Mouse (Mus musculus) stomach, postnatal 0 days (tissue): ENCODE measurements at regions not wholly inside any gene's neighbourhood (a gene's known extent, or its start where the extent isn't known, plus 50 kb on each side); places are given as distances from the start of the nearest gene placed in this dataset.
A peak's percentile ranks its signal among the peaks of the same experiment; 100 is the strongest.

ENCODE experiments used
- ATAC-seq: fragments of 200-750 bp; cut with Nextera tagmentation; 2 replicates; pipeline ENCODE4 v1.8.0; 2017; ENCODE audit not compliant: low FRiP score, low TSS enrichment
- DNase-seq: peaks from one replicate; pipeline ENCODE4 v3.0.0-alpha.2; 2016; ENCODE audit warnings: low spot score
- H3K27ac ChIP-seq: fragments of 300-500 bp; sonication (generic); replicated peaks from 2 replicates; pipeline ENCODE4 v1.5.1; 2014; ENCODE audit warnings: mild to moderate bottlenecking, control low read depth
- H3K27me3 ChIP-seq: fragments of 300-500 bp; sonication (generic); 2 replicates; pipeline ENCODE4 v1.6.1; 2014; ENCODE audit warnings: low read length; ENCODE audit not compliant: control insufficient read depth, insufficient read depth
- H3K36me3 ChIP-seq: fragments of 300-500 bp; sonication (generic); 2 replicates; pipeline ENCODE4 v1.6.1; 2014; ENCODE audit warnings: low read length, mixed read lengths; ENCODE audit not compliant: control insufficient read depth, insufficient read depth
- H3K4me1 ChIP-seq: fragments of 300-500 bp; sonication (generic); replicated peaks from 2 replicates; pipeline ENCODE4 v1.6.1; 2014; ENCODE audit warnings: antibody characterized with exemption; ENCODE audit not compliant: control insufficient read depth, insufficient read depth
- H3K4me2 ChIP-seq: fragments of 300-500 bp; sonication (generic); replicated peaks from 2 replicates; pipeline ENCODE4 v1.6.1; 2014; ENCODE audit warnings: low read depth, mild to moderate bottlenecking, control low read depth, moderate library complexity
- H3K4me3 ChIP-seq: fragments of 300-500 bp; sonication (generic); 2 replicates; pipeline ENCODE4 v1.5.1; 2014; ENCODE audit warnings: low read depth, low read length, control low read depth
- H3K9ac ChIP-seq: fragments of 300-500 bp; sonication (generic); 2 replicates; pipeline ENCODE4 v1.6.1; 2014; ENCODE audit warnings: mild to moderate bottlenecking, low read length, control low read depth, mixed read lengths
- H3K9me3 ChIP-seq: fragments of 300-500 bp; sonication (generic); 2 replicates; pipeline ENCODE4 v1.6.1; 2016; ENCODE audit warnings: low read length; ENCODE audit not compliant: control insufficient read depth
- CTCF ChIP-seq: IDR thresholded peaks from 2 replicates; pipeline ENCODE4 v1.5.1; 2016; ENCODE audit warnings: antibody characterized with exemption, low read depth, mild to moderate bottlenecking, moderate library complexity
- EP300 ChIP-seq: optimal IDR thresholded peaks from 2 replicates; pipeline ENCODE3; 2016; ENCODE audit warnings: antibody characterized with exemption
- WGBS: fragments of 180-500 bp; shearing (Covaris S2); extraction: QIAGEN DNeasy Blood & Tissue Kit; methylation state at CpG from one replicate; pipeline ENCODE4 v1.1.7; 2014; 5-methylcytosine and 5-hydroxymethylcytosine counted together

GRCm38 (mm10) chr10:120707771-120708750 is 190.8 kb downstream of the Msrb3 start:
- no peak for DNase-seq
- no peak overlapping the region for H3K27ac ChIP-seq
- WGBS, result 37% methylated on average over 20 of the region's 20 CpGs

GRCm38 (mm10) chr10:120706684-120707290 is 192.1 kb downstream of the Msrb3 start:
- ATAC-seq, result no peak
- H3K27ac ChIP-seq, result no peak overlapping the region

More at GRCm38 (mm10) chr10:120707771-120708750, 190.8 kb downstream of the Msrb3 start:
- H3K27me3 ChIP-seq, result no peaks in the 10 kb centered on the region
- peak; percentile 35; the same call in 1 of the 2 replicates for ATAC-seq
- no peaks in the 10 kb centered on the region; the same call in 1 of the 2 replicates for H3K4me1 ChIP-seq
- no peaks in the 10 kb centered on the region for H3K9me3 ChIP-seq
- H3K4me3 ChIP-seq, result no peak overlapping the region
- no peaks in the 10 kb centered on the region for H3K36me3 ChIP-seq
- TF ChIP-seq EP300 (no peak), CTCF (no peak)
- 0 out of 2 replicates have a peak overlapping the region, but pooled peaks have one; percentile 8 for H3K4me2 ChIP-seq
- no peak overlapping the region for H3K9ac ChIP-seq

GRCm38 (mm10) chr10:120701833-120702232 is 197.1 kb downstream of the Msrb3 start:
- Histone ChIP-seq H3K4me2 (no peak overlapping the region), H3K4me3 (no peak overlapping the region), H3K9me3 (no peaks in the 10 kb centered on the region), H3K9ac (no peak overlapping the region), H3K4me1 (no peaks in the 10 kb centered on the region), H3K27me3 (no peaks in the 10 kb centered on the region), H3K36me3 (no peaks in the 10 kb centered on the region), H3K27ac (no peak overlapping the region)
- ATAC-seq (peak; percentile 89), DNase-seq (peak; percentile 85)
- TF ChIP-seq CTCF, result peak; percentile 96
- no peak for TF ChIP-seq EP300
- 9% methylated on average over 11 of the region's 11 CpGs for WGBS

More at GRCm38 (mm10) chr10:120706684-120707290, 192.1 kb downstream of the Msrb3 start:
- Histone ChIP-seq H3K27me3 (no peaks in the 10 kb centered on the region), H3K4me3 (no peak overlapping the region), H3K36me3 (no peaks in the 10 kb centered on the region), H3K4me2 (no peak overlapping the region), H3K4me1 (no peaks in the 10 kb centered on the region; the same call in 1 of the 2 replicates), H3K9me3 (no peaks in the 10 kb centered on the region), H3K9ac (no peak overlapping the region)
- TF ChIP-seq EP300 (no peak), CTCF (no peak)
- 35% methylated on average over 7 of the region's 7 CpGs for WGBS
- no peak for DNase-seq

GRCm38 (mm10) chr10:120697275-120697856 is 201.5 kb downstream of the Msrb3 start:
- DNase-seq, result no peak
- Histone ChIP-seq H3K27me3 (no peaks in the 10 kb centered on the region), H3K9me3 (no peaks in the 10 kb centered on the region), H3K9ac (no peak overlapping the region), H3K4me2 (peak overlapping the region; percentile 20; the same call in 1 of the 2 replicates), H3K36me3 (no peaks in the 10 kb centered on the region), H3K4me1 (no peaks in the 10 kb centered on the region), H3K4me3 (no peak overlapping the region), H3K27ac (no peak overlapping the region)
- TF ChIP-seq EP300, result no peak
- TF ChIP-seq CTCF, result no peak
- no peak for ATAC-seq
- 39% methylated on average over 16 of the region's 16 CpGs for WGBS

GRCm38 (mm10) chr10:120696481-120696880 is 202.4 kb downstream of the Msrb3 start:
- Histone ChIP-seq H3K4me1 (no peaks in the 10 kb centered on the region), H3K9ac (no peak overlapping the region), H3K9me3 (no peaks in the 10 kb centered on the region), H3K36me3 (no peaks in the 10 kb centered on the region), H3K4me2 (no peak overlapping the region), H3K27ac (no peak overlapping the region), H3K4me3 (no peak overlapping the region), H3K27me3 (no peaks in the 10 kb centered on the region)
- TF ChIP-seq CTCF, result no peak
- no peak for TF ChIP-seq EP300
- 72% methylated on average over 2 of the region's 2 CpGs for WGBS
- DNase-seq, result no peak
- ATAC-seq, result no peak
